Mouse (Mus musculus): ENCODE results near the gene Rere. TPM values are rescaled to one million over a fixed set of nuclear protein-coding genes. Genes with fewer than 3 reads are reported as not detected.

Rere gene
- polyA plus RNA-seq, 1 experiment from 2014 or later: 29.5 TPM

DNA sequence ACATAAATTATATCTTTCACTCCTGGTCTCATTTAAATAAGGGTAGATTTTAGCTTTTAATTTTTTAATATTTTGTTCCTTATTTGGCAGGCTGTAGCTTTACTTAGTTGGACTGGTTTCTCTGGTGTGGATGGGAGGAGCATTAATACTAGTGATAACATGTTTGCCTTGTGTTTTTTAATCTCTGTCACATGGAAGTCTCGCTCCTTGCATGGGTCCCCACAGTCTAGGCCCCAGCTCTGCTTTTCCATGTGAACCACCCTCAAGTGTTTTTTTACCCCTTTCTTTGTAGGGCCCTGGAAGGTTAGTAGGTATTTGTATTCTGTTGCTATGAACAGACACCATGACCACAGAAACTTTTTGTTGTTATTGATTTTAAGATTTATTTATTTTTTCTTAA, 238.6 kb downstream of the Rere start:
- H3K4me2 ChIP-seq: no peak overlapping the region
- WGBS: 62% methylated on average over 1 of the region's 1 CpGs
- H3K9me3 ChIP-seq (replicated peaks): no peaks in the 10 kb centered on the region
- peaks cover 18% of the 10 kb centered on the region for H3K4me1 ChIP-seq (replicated peaks)
- H3K27ac ChIP-seq (ENCODE audit: poor library complexity, severe bottlenecking): no peak overlapping the region
- H3K27me3 ChIP-seq (replicated peaks): no peaks in the 10 kb centered on the region
- no peak overlapping the region for H3K4me3 ChIP-seq
- no peak overlapping the region for H3K9ac ChIP-seq
- ATAC-seq (ENCODE audit: insufficient number of reproducible peaks, low FRiP score): no peak
- peaks cover 21% of the 10 kb centered on the region for H3K36me3 ChIP-seq

GRCm38 (mm10) chr4:150522425-150522824, 241.0 kb downstream of the Rere start:
- ATAC-seq (ENCODE audit: insufficient number of reproducible peaks, low FRiP score): no peak
- Histone ChIP-seq H3K4me3 (no peak overlapping the region), H3K4me2 (no peak overlapping the region), H3K9me3 (replicated peaks) (no peaks in the 10 kb centered on the region), H3K27ac (ENCODE audit: poor library complexity, severe bottlenecking) (no peak overlapping the region), H3K27me3 (replicated peaks) (no peaks in the 10 kb centered on the region), H3K4me1 (replicated peaks) (peaks cover 7% of the 10 kb centered on the region), H3K36me3 (peaks cover 26% of the 10 kb centered on the region), H3K9ac (no peak overlapping the region)
- WGBS: 74% methylated on average over 5 of the region's 5 CpGs

DNA sequence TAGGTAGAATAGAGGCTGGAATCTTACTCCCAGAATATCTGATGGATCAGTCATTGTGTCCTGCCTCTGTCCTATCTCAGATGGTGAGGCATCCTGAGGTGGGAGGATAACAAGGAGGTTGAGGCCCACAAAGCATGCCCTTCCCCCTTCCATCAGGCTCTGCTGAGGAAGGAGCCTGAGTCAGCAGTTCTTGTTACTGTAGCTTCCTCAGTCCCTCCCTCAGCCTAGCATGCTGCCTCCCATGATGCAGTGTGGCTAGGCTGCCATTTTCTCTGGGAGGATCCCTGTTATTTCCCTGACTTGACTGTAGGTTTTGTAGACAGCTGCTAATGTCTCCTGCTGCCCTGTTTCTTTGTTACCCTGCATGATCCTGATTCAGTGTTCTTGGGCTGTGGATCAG, 241.9 kb downstream of the Rere start:
- Histone ChIP-seq H3K4me1 (replicated peaks) (peaks cover 5% of the 10 kb centered on the region; the same call in 1 of the 2 replicates), H3K9ac (no peak overlapping the region), H3K27ac (ENCODE audit: poor library complexity, severe bottlenecking) (no peak overlapping the region), H3K4me2 (no peak overlapping the region), H3K9me3 (replicated peaks) (no peaks in the 10 kb centered on the region), H3K4me3 (no peak overlapping the region), H3K27me3 (replicated peaks) (no peaks in the 10 kb centered on the region), H3K36me3 (peaks cover 32% of the 10 kb centered on the region)
- peak; percentile 89 for ATAC-seq (ENCODE audit: insufficient number of reproducible peaks, low FRiP score)

DNA sequence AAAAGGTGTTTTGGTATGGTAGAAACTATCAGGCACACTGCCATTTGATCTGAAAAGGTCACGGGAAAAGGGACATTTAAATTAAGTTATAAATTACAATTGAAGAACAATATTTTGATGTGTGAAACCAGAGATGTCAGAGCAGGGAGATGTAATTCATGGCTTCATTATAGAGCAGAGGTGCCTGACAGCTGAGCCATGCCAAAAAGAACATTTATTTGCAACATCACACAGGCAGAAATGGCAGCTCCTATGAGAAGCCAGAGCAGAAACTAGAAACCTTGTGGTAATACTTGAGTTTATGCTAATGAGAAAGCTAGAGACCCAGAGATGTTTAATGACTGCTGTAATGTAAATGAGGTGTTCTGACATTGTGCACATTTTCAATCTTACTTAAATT, 244.8 kb downstream of the Rere start:
- Histone ChIP-seq H3K4me2 (no peak overlapping the region), H3K27me3 (replicated peaks) (no peaks in the 10 kb centered on the region), H3K9me3 (replicated peaks) (no peaks in the 10 kb centered on the region), H3K9ac (no peak overlapping the region), H3K36me3 (peaks cover 32% of the 10 kb centered on the region), H3K4me1 (replicated peaks) (no peaks in the 10 kb centered on the region; the same call in 1 of the 2 replicates), H3K4me3 (no peak overlapping the region), H3K27ac (ENCODE audit: poor library complexity, severe bottlenecking) (no peak overlapping the region)
- WGBS: 83% methylated on average over 1 of the region's 1 CpGs
- no peak for ATAC-seq (ENCODE audit: insufficient number of reproducible peaks, low FRiP score)

GRCm38 (mm10) chr4:150528426-150528825, 247.0 kb downstream of the Rere start:
- no peak for ATAC-seq (ENCODE audit: insufficient number of reproducible peaks, low FRiP score)
- 91% methylated on average over 1 of the region's 1 CpGs for WGBS
- H3K36me3 ChIP-seq: peaks cover 29% of the 10 kb centered on the region

DNA sequence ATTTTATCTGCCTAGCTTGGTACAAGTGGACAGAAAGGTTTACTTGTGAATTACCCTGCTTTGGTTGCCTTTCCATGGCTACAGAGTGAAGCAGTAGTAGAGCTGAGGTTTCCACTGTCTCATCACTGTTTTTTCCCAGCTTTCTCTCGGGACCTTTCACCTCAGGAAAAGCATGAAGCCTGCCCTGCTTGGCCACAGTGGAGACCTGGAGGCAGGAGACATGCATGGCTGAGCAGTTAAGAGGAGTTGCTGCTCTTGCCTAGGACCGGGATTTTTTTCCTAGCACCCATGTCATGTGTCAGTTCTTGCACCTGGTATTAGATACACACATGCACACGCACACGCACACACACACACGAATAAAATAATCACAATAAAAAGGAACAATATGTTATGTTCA, 247.4 kb downstream of the Rere start:
- H3K27me3 ChIP-seq (replicated peaks): no peaks in the 10 kb centered on the region
- no peak overlapping the region for H3K4me2 ChIP-seq
- no peak overlapping the region for H3K27ac ChIP-seq (ENCODE audit: poor library complexity, severe bottlenecking)
- no peak overlapping the region for H3K4me3 ChIP-seq
- WGBS: 85% methylated on average over 5 of the region's 5 CpGs
- peaks cover 25% of the 10 kb centered on the region for H3K36me3 ChIP-seq
- H3K9me3 ChIP-seq (replicated peaks): no peaks in the 10 kb centered on the region
- no peaks in the 10 kb centered on the region for H3K4me1 ChIP-seq (replicated peaks)
- H3K9ac ChIP-seq: no peak overlapping the region
- ATAC-seq (ENCODE audit: insufficient number of reproducible peaks, low FRiP score): no peak

More at GRCm38 (mm10) chr4:150528426-150528825, 247.0 kb downstream of the Rere start:
- no peak overlapping the region for H3K4me3 ChIP-seq
- H3K4me2 ChIP-seq: no peak overlapping the region
- H3K9me3 ChIP-seq (replicated peaks): no peaks in the 10 kb centered on the region
- H3K27ac ChIP-seq (ENCODE audit: poor library complexity, severe bottlenecking): no peak overlapping the region
- no peaks in the 10 kb centered on the region for H3K4me1 ChIP-seq (replicated peaks)
- H3K9ac ChIP-seq: no peak overlapping the region
- no peaks in the 10 kb centered on the region for H3K27me3 ChIP-seq (replicated peaks)

DNA sequence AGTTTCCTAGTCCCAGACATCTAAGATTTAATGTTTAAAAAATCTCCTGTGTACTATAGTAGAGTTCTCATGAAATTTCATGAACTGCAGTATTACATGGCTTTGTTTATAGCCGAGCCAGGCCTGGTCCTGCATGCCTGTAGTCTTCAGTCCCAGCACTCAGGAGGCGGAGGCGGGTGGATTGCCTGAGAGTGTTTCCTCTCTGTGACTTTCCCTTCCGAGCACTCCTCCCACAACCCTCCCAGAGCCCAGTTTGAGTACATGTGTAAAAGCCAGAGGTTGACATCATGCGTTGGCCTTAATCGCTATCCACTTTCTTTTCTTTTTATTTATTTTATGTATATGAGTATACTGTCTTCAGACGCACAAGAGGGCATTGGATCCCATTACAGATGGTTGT, 250.4 kb downstream of the Rere start:
- Histone ChIP-seq H3K4me1 (replicated peaks) (no peaks in the 10 kb centered on the region), H3K4me2 (no peak overlapping the region), H3K4me3 (no peak overlapping the region), H3K9ac (no peak overlapping the region), H3K27ac (ENCODE audit: poor library complexity, severe bottlenecking) (no peak overlapping the region), H3K9me3 (replicated peaks) (no peaks in the 10 kb centered on the region), H3K27me3 (replicated peaks) (no peaks in the 10 kb centered on the region), H3K36me3 (peaks cover 40% of the 10 kb centered on the region)
- 76% methylated on average over 7 of the region's 7 CpGs for WGBS
- no peak for ATAC-seq (ENCODE audit: insufficient number of reproducible peaks, low FRiP score)

- Histone ChIP-seq H3K9ac (no peak overlapping the region), H3K27ac (ENCODE audit: poor library complexity, severe bottlenecking) (no peak overlapping the region), H3K27me3 (replicated peaks) (no peaks in the 10 kb centered on the region), H3K36me3 (peaks cover 40% of the 10 kb centered on the region), H3K4me2 (no peak overlapping the region), H3K4me3 (no peak overlapping the region), H3K4me1 (replicated peaks) (0 out of 2 replicates have a peak, but pooled peaks cover 2% of the 10 kb centered on the region), H3K9me3 (replicated peaks) (no peaks in the 10 kb centered on the region)
- WGBS: 86% methylated on average over 3 of the region's 3 CpGs
- ATAC-seq (ENCODE audit: insufficient number of reproducible peaks, low FRiP score): no peak
Observed at GRCm38 (mm10) chr4:150536821-150537510, 255.5 kb downstream of the Rere start.

DNA sequence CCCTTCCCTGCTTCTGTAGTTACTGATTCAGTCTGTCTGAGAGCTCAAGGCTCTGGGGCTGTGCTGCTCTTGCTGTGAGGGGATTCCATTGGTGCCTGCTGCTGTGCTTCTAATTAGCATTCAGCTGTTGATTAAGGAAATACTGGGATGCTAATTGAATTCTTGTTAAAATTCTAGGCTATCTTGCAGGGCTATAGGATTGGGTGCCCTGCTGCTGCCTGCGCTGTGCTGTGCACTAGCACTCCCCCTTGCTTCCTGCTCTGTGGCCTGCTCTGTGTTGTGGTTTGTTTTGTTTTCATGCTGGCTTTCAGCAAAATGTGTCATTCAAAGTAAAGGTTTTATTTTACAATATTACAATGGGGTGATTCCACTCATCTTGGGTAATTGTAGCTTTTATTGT, 258.4 kb downstream of the Rere start:
- Histone ChIP-seq H3K9ac (no peak overlapping the region), H3K36me3 (peaks cover 38% of the 10 kb centered on the region), H3K27ac (ENCODE audit: poor library complexity, severe bottlenecking) (no peak overlapping the region), H3K9me3 (replicated peaks) (no peaks in the 10 kb centered on the region), H3K27me3 (replicated peaks) (no peaks in the 10 kb centered on the region), H3K4me2 (no peak overlapping the region), H3K4me3 (no peak overlapping the region), H3K4me1 (replicated peaks) (peaks cover 10% of the 10 kb centered on the region)
- ATAC-seq (ENCODE audit: insufficient number of reproducible peaks, low FRiP score): no peak
- 90% methylated on average over 1 of the region's 1 CpGs for WGBS

DNA sequence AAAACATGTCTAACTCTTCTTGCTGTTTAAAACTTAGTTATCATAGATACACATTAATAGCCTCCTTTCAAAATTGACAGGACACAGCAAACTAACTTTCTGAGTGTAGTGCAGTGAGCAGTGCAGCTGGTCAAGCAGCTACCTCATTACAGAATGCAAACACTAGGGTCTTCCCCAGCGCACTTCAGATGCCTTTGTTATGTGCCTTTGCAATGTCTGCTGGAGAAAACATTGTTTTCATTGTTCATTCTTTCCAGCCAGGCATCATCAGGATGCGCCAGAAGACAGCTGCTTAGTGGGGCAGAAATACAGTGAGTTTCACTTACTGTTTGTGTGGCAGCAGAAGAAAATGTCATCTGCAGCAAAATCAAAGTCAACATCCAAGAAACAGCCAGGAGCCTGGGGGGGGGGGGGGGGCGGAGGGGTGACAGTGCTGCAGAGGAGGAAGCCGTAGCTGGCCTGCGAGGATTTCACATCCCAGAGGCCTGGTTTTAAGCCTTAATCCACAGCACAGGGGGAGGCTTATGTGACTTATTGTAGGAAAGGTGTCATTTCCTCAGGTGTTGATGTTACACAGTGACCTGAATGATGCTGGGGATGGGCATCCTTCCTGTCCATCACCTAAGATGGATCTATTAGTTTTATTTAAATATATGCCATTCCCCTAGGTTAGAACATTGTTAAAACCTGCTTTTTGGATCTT, 259.1 kb downstream of the Rere start:
- H3K27me3 ChIP-seq (replicated peaks): no peaks in the 10 kb centered on the region
- no peak for ATAC-seq (ENCODE audit: insufficient number of reproducible peaks, low FRiP score)
- 68% methylated on average over 5 of the region's 5 CpGs for WGBS
- peaks cover 12% of the 10 kb centered on the region for H3K4me1 ChIP-seq (replicated peaks)
- no peak overlapping the region for H3K27ac ChIP-seq (ENCODE audit: poor library complexity, severe bottlenecking)
- peaks cover 31% of the 10 kb centered on the region for H3K36me3 ChIP-seq
- no peak overlapping the region for H3K4me2 ChIP-seq
- H3K9ac ChIP-seq: no peak overlapping the region
- no peak overlapping the region for H3K4me3 ChIP-seq
- no peaks in the 10 kb centered on the region for H3K9me3 ChIP-seq (replicated peaks)

DNA sequence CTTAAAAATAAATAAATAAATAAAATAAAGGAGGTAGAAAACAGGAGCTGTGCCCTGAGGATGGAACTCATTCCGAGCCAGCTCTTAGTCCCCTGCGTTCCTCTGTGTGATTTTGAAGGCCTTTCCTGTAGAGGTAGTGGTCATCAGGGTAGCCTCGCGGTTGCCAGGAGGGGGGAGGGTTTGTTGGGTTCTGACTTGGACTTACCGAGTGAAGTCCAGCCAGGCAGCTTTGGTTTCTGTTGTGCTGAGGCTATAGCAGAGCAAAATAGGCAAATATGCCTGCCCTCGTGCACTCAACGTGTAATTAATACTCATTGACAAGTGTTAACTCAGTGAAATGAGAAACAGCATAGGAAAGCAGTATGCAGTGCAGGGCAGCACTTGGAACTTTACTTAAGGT, 262.8 kb downstream of the Rere start:
- Histone ChIP-seq H3K27me3 (replicated peaks) (no peaks in the 10 kb centered on the region), H3K4me3 (no peak overlapping the region), H3K4me2 (no peak overlapping the region), H3K36me3 (peaks cover 16% of the 10 kb centered on the region), H3K9ac (no peak overlapping the region), H3K27ac (ENCODE audit: poor library complexity, severe bottlenecking) (no peak overlapping the region), H3K9me3 (replicated peaks) (no peaks in the 10 kb centered on the region), H3K4me1 (replicated peaks) (peaks cover 12% of the 10 kb centered on the region)
- 83% methylated on average over 7 of the region's 7 CpGs for WGBS
- no peak for ATAC-seq (ENCODE audit: insufficient number of reproducible peaks, low FRiP score)
